10 mouse cellular contexts compared by ENCODE assay signal in the genomic region with DNA sequence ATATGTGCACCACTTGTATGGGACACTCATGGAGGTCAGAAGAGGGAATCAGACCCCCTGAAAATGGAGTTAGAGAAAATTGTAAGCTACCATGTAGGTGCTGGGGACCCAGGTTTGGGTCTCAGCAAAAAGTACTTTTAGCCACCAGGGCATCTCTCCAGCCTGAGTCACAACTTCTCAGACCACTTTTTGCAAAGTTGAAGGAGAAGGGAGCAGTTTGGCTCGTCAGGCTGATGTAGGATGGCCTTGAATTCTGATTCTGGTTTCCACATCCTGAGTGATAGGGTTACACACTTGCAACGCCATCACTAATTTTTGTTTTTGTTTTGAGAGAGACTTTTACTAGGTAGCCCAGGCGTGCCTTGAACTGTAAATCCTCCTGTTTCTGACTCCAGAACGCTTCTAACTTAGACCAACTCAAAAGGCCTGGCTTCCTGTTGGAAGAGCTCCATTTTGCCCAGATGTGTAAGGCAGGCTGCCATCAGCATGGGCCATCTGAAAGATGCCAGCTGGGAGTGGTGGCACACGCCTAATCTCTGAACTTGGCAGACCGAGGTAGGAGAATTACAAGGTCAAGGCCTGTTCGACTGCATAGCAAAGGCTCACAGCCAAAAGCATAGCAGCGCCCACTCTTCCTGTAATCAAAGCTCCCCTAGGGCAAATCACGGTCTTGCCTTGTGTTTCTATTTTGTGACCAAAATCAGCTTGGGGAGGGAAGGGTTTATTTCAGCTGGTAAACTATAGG. TPM values are rescaled to one million over a fixed set of nuclear protein-coding genes. Genes with fewer than 3 reads are reported as not detected.
A peak's percentile ranks its signal among the peaks of the same experiment; 100 is the strongest.
DNase-seq lines count a peak whose midpoint lies in the region; ATAC-seq and TF ChIP-seq lines count a peak whose summit lies in the region.
"Had no signal": no experiment of that assay in that cellular context is flagged by ENCODE, and none has a peak within 500 bp of the region (broad histone marks: within the 10 kb centered on the region; RNA-seq: fewer than 3 reads in every experiment).

No protein-coding gene starts in this region.

- 50% methylated on average over 9 of the region's 9 CpGs for WGBS in kidney, embryonic 15.5 days
- WGBS in midbrain, embryonic 10.5 days: 89% methylated on average over 9 of the region's 9 CpGs

- no peak overlapping the region; the same call in 1 of the 2 replicates for H3K27ac ChIP-seq in kidney, embryonic 15.5 days
- H3K27ac ChIP-seq in midbrain, embryonic 10.5 days (replicated peaks): no peak overlapping the region
- no peak overlapping the region for H3K27ac ChIP-seq in layer of hippocampus, adult 2 months
- H3K27ac ChIP-seq: liver, embryonic 14.5 days; neural tube, embryonic 12.5 days had no signal

- H3K79me2 ChIP-seq in myocyte (ENCODE audit: control insufficient read depth, insufficient read depth): no peaks in the 10 kb centered on the region

- intact Hi-C loops in heart, postnatal 10 days (cut with DNase I): no loop called here

- H3K27me3 ChIP-seq in kidney, embryonic 15.5 days: no peaks in the 10 kb centered on the region
- no peaks in the 10 kb centered on the region for H3K27me3 ChIP-seq in myocyte (ENCODE audit: control insufficient read depth, insufficient read depth, insufficient read length)
- H3K27me3 ChIP-seq in midbrain, embryonic 10.5 days (ENCODE audit: low read depth, poor library complexity, severe bottlenecking): no peaks in the 10 kb centered on the region
- H3K27me3 ChIP-seq: neural tube, embryonic 12.5 days had no signal

- peak; percentile 37 to 59 for DNase-seq in kidney, adult 8-10 months
- peak; percentile 82 for DNase-seq in adrenal gland, postnatal 14 days
- peak; percentile 80 to 81 for DNase-seq in heart, postnatal 10 days
- no peak for DNase-seq in midbrain, embryonic 10.5 days (ENCODE audit: low spot score)
- no peak for DNase-seq in layer of hippocampus, adult 2 months (ENCODE audit: low spot score in 2 of 2)

- H3K4me3 ChIP-seq in kidney, embryonic 15.5 days (replicated peaks): no peak overlapping the region
- H3K4me3 ChIP-seq in myocyte: no peak overlapping the region
- H3K4me3 ChIP-seq in midbrain, embryonic 10.5 days: no peak overlapping the region
- H3K4me3 ChIP-seq in layer of hippocampus, adult 2 months: no peak overlapping the region
- H3K4me3 ChIP-seq: erythroblast, embryonic 14.5 days; neural tube, embryonic 12.5 days had no signal

- no peak overlapping the region for H3ac ChIP-seq in myocyte (ENCODE audit: control insufficient read depth, insufficient read length)

- no peaks in the 10 kb centered on the region for H3K4me1 ChIP-seq in kidney, embryonic 15.5 days
- H3K4me1 ChIP-seq in midbrain, embryonic 10.5 days: 0 out of 2 replicates have a peak, but pooled peaks cover 4% of the 10 kb centered on the region
- H3K4me1 ChIP-seq: neural tube, embryonic 12.5 days had no signal

- no peak overlapping the region for H3K9ac ChIP-seq in kidney, embryonic 15.5 days
- H3K9ac ChIP-seq: liver, embryonic 14.5 days; neural tube, embryonic 12.5 days had no signal

- no peak for TF ChIP-seq CTCF in layer of hippocampus, adult 2 months (conservative IDR thresholded peaks at IDR 0.05)

- no peak for TF ChIP-seq POLR2A in myocyte (IDR thresholded peaks at IDR 0.05; ENCODE audit: insufficient read length, low read depth)

- no peak for ATAC-seq in kidney, embryonic 15.5 days (replicated peaks; ENCODE audit: low FRiP score)

- H3K9me3 ChIP-seq in kidney, embryonic 15.5 days (replicated peaks): no peaks in the 10 kb centered on the region
- H3K9me3 ChIP-seq in midbrain, embryonic 10.5 days (replicated peaks): peaks cover 3% of the 10 kb centered on the region; the same call in 1 of the 2 replicates
- H3K9me3 ChIP-seq: neural tube, embryonic 12.5 days had no signal

- no peak overlapping the region for H3K4me2 ChIP-seq in kidney, embryonic 15.5 days
- H3K4me2 ChIP-seq in myocyte (ENCODE audit: low read depth): peak overlapping the region; percentile 16
- H3K4me2 ChIP-seq: neural tube, embryonic 12.5 days had no signal

- no peaks in the 10 kb centered on the region for H3K36me3 ChIP-seq in kidney, embryonic 15.5 days
- H3K36me3 ChIP-seq in myocyte (ENCODE audit: control insufficient read depth, insufficient read depth): no peaks in the 10 kb centered on the region
- H3K36me3 ChIP-seq in midbrain, embryonic 10.5 days: no peaks in the 10 kb centered on the region
- H3K36me3 ChIP-seq: neural tube, embryonic 12.5 days had no signal

TF ChIP-seq in myocyte, 11 proteins besides CTCF, POLR2A, EP300 and RAD21:
- no peak for TF ChIP-seq REST (IDR thresholded peaks at IDR 0.05; ENCODE audit: insufficient read depth, insufficient read length)
- no peak for TF ChIP-seq SRF (IDR thresholded peaks at IDR 0.05; ENCODE audit: control insufficient read depth, insufficient read length, low read depth)
- TF ChIP-seq TCF3 (IDR thresholded peaks at IDR 0.05; ENCODE audit: insufficient read length, low read depth): no peak
- TF ChIP-seq E2F4 (IDR thresholded peaks at IDR 0.05; ENCODE audit: insufficient read depth): no peak
- no peak for TF ChIP-seq TCF12 (IDR thresholded peaks at IDR 0.05; ENCODE audit: insufficient read depth, poor library complexity, severe bottlenecking)
- no peak for TF ChIP-seq MYOD1 (IDR thresholded peaks at IDR 0.05; ENCODE audit: control insufficient read depth in 1 of 3, insufficient read length in 2 of 3, low read depth in 2 of 3)
- no peak for TF ChIP-seq MYOG (IDR thresholded peaks at IDR 0.05; ENCODE audit: control insufficient read depth in 1 of 3, insufficient read depth in 1 of 3, insufficient read length in 2 of 3, low read depth in 2 of 3)
- TF ChIP-seq USF1 (IDR thresholded peaks at IDR 0.05; ENCODE audit: low read depth): no peak

RNA-seq across cellular contexts. Expression of gene Dnajc28, which starts 9.2 kb away (rescaled TPM):
- polyA plus RNA-seq in kidney, embryonic 15.5 days (2015; fragmentation: Nextera tagmentation; extraction: Ambion mirVana): 3.0 and 3.8 TPM in 2 replicates
- total RNA-seq in adrenal gland, postnatal 14 days (2021): 12.8 and 15.1 TPM in 2 replicates
- 10 to 100 TPM in 1 of 2 experiments, 1 to 10 TPM in 1; 9.5 to 11.7 TPM for total RNA-seq in heart, postnatal 10 days (2021)
- polyA plus RNA-seq in myocyte (2012; fragmentation: generic; extraction: Trizol): 0.80 TPM
- polyA plus RNA-seq in midbrain, embryonic 10.5 days (2016; fragmentation: Nextera tagmentation; extraction: Ambion mirVana): 4.0 and 4.9 TPM in 2 replicates
- total RNA-seq in layer of hippocampus, adult 2 months (2021): 10 to 100 TPM; 10.3 to 10.5 TPM

RNA-seq across cellular contexts. Expression of gene Tmem50b, which starts 12.1 kb away (rescaled TPM):
- polyA plus RNA-seq in kidney, embryonic 15.5 days (2015; fragmentation: Nextera tagmentation; extraction: Ambion mirVana): 35.6 and 35.8 TPM in 2 replicates
- 45.6 and 48.0 TPM in 2 replicates for total RNA-seq in adrenal gland, postnatal 14 days (2021)
- 10 to 100 TPM; 46.9 to 55.3 TPM for total RNA-seq in heart, postnatal 10 days (2021)
- 11.4 TPM for polyA plus RNA-seq in myocyte (2012; fragmentation: generic; extraction: Trizol)
- 41.4 and 43.3 TPM in 2 replicates for polyA plus RNA-seq in midbrain, embryonic 10.5 days (2016; fragmentation: Nextera tagmentation; extraction: Ambion mirVana)
- 100 to 1,000 TPM in 1 of 2 experiments, 10 to 100 TPM in 1; 97.3 to 104 TPM for total RNA-seq in layer of hippocampus, adult 2 months (2021)

RNA-seq across cellular contexts. Expression of gene Gart, which starts 37.1 kb away (rescaled TPM):
- 128 and 132 TPM in 2 replicates for polyA plus RNA-seq in kidney, embryonic 15.5 days (2015; fragmentation: Nextera tagmentation; extraction: Ambion mirVana)
- total RNA-seq in adrenal gland, postnatal 14 days (2021): 96.7 and 98.3 TPM in 2 replicates
- total RNA-seq in heart, postnatal 10 days (2021): 10 to 100 TPM; 56.2 to 63.4 TPM
- polyA plus RNA-seq in myocyte (2012; fragmentation: generic; extraction: Trizol): 64.1 TPM
- 145 and 162 TPM in 2 replicates for polyA plus RNA-seq in midbrain, embryonic 10.5 days (2016; fragmentation: Nextera tagmentation; extraction: Ambion mirVana)
- total RNA-seq in layer of hippocampus, adult 2 months (2021): 10 to 100 TPM; 52.9 to 54.3 TPM

RNA-seq across cellular contexts. Expression of gene Son, which starts 37.6 kb away (rescaled TPM):
- polyA plus RNA-seq in kidney, embryonic 15.5 days (2015; fragmentation: Nextera tagmentation; extraction: Ambion mirVana): 117 and 118 TPM in 2 replicates
- 226 and 238 TPM in 2 replicates for total RNA-seq in adrenal gland, postnatal 14 days (2021)
- total RNA-seq in heart, postnatal 10 days (2021): 100 to 1,000 TPM; 201 to 204 TPM
- 48.7 TPM for polyA plus RNA-seq in myocyte (2012; fragmentation: generic; extraction: Trizol)
- 109 and 119 TPM in 2 replicates for polyA plus RNA-seq in midbrain, embryonic 10.5 days (2016; fragmentation: Nextera tagmentation; extraction: Ambion mirVana)
- 100 to 1,000 TPM; 259 to 285 TPM for total RNA-seq in layer of hippocampus, adult 2 months (2021)

Comparison
In these comparisons a context has a peak if more than half of its experiments do, and no peak if none do; other contexts are left out.
1. DNase-seq: peak in kidney, adult 8-10 months (2 of 2), adrenal gland, postnatal 14 days (single experiment) and heart, postnatal 10 days (2 of 2); none in midbrain, embryonic 10.5 days (single experiment) and layer of hippocampus, adult 2 months (0 of 2).